Mouse (Mus musculus): ENCODE data around the gene BC061212. TPM values are rescaled to one million over a fixed set of nuclear protein-coding genes. Genes with fewer than 3 reads are reported as not detected.
"Not testable (repeated sequence)": the region's sequence is repeated elsewhere in the genome, so short reads cannot be mapped to it uniquely, and the experiment has no call there.

The BC061212 gene
- total RNA-seq (2021), result not detected
- long read RNA-seq, experiment 1, result 0 reads
- long read RNA-seq, experiment 2, result 0 reads

DNA sequence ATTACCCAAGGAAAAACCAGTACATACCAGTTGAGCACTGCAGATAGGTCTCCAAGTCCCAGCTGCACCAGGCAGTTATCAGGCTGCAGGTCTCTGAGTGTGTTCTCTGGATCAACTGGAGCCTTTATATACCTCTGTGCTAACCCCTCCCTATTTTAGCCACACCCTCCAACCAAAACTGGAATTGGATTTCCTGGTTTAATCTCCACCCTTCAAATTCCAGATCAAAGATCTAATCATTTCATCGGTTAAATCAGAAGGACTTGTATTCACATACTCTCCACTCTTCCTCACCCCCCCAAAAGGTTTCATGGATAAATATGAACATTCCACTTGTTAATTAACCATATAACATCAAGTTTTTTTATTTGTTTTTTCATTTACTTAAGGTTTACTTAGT is at the start of gene BC061212:
Gene BC061212, minus strand, starts transcription at position 101 of the 400 bp plus-strand sequence.
- intact Hi-C loops (cut with DNase I); DNase-seq: not testable (repeated sequence)

- intact Hi-C loops (cut with DNase I); DNase-seq: not testable (repeated sequence)
These were observed 5.7 kb upstream of the BC061212 start, which contains the start of gene Gm6351 for GRCm38 (mm10) chr5:94076085-94076484. Gene Gm6351, plus strand, starts transcription at chr5:94076385.

Other genes with a start within 250 kb of the BC061212 start
- not detected for gene Gm7792, start 226.8 kb downstream of the BC061212 start, total RNA-seq (2021)
- gene Gm16429, start 141.5 kb downstream of the BC061212 start, total RNA-seq (2021), result not detected
- not detected for gene Gm6351, start 5.8 kb upstream of the BC061212 start, total RNA-seq (2021)
- gene Gm3106, start 147.5 kb upstream of the BC061212 start, total RNA-seq (2021), result not detected
- not detected for gene A430089I19Rik, start 236.3 kb upstream of the BC061212 start, total RNA-seq (2021)
- gene Gm6502, start 243.9 kb upstream of the BC061212 start, total RNA-seq (2021), result not detected